Mouse (Mus musculus) skeletal muscle tissue, adult 2 months (tissue): ENCODE data around the gene Lins1.

ENCODE experiments used
- DNase-seq: peaks from one replicate; pipeline ENCODE4 v3.0.0-alpha.2; 2012; ENCODE audit warnings: low read depth, low spot score

Lins1 gene

DNA sequence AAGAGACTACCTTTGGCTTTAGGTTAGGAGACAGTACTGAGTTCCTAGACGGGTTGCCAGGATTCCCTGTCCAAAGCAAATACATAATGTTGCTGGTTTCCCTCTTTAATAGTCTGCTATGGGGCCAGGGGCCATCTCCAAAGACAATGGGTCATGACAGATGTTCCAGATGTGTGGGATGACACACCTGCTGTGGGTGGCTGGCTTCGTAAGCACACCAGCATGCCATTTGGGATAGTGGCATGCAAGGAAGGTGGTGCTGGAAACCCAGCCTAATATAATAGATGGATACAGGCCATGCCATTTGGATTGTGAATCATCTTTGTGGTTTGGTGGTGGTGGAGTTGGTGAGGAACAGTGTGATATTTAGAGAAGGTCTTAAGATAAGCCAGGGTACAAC lies 39.5 kb downstream of the Lins1 start:
- DNase-seq: no peak

DNA sequence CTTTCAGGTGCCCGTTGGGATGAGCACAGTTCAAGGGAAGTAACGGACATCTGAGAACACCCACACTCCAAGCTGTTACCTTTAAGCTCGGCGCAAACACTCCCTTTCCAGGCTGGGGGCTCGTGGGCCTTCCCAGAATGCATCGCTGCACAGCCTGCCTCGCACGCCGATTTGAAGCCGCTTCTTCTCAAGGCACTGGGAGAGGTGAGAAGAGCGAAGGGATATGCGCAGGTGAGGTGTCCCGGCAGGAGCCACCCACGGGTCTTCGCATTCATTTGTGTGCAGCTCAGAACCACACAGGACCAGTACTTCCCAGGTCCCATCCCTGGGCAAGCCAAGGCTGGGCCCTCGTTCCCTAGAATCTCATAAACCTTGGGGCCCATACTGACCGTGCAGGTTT lies 43.7 kb downstream of the Lins1 start:
- DNase-seq: no peak

DNA sequence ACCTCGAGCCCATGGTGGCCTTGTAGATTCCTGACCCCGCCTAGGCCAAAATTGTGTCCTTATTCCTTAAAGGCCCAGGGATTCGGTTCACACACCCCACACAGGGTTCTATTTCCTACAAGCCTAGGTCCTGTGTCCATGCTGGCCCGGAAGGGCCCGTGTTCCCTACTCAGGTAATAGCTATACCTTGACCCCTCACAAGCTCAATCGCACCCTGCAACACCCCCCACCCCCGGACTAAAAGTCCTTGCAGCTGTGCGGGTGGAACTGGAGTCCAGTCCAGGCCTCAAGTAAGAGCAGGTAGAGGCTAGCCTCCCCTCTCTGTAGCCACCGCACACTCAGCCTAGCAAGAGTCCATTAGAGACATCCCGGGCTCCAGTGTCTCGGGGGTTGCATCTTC lies 44.2 kb downstream of the Lins1 start:
- no peak for DNase-seq

DNA sequence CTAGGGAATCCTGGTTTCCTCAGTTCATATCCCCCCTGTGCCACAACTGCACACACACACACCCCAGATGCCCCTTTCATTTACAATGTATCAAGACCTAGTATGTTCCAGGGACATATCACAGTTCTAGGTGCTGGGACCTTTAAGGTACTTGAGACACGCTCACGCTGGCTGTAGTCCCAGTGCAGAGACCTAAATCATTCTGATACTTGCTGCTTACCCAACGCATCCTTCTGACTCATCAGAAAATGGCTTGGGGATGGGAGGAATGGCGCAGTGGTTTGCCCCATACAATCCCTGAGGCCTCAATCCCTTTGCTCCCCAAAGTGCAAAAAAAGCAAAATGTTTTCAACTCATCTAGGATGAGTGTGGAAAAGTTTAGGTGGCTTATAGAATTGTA lies 44.8 kb downstream of the Lins1 start:
- no peak for DNase-seq

DNA sequence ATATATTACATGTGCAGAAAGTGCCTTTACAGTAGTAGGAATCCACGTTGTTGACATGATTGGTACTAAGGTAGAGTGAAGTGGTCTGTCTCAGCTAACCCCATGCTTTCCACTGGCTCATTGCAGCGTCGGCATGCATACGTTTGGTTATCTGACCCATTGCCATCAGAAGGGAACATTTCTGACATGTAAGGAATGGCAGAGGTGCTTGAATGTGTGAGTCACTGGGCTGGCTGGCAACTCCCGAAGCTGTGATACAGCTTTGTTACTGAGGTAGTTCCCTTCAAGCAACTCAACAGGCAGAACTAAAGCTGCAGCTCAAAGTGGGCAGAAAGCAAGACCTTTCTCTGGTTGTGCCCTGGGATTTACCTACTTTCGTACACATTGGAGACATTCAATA lies 45.3 kb downstream of the Lins1 start:
- no peak for DNase-seq

DNA sequence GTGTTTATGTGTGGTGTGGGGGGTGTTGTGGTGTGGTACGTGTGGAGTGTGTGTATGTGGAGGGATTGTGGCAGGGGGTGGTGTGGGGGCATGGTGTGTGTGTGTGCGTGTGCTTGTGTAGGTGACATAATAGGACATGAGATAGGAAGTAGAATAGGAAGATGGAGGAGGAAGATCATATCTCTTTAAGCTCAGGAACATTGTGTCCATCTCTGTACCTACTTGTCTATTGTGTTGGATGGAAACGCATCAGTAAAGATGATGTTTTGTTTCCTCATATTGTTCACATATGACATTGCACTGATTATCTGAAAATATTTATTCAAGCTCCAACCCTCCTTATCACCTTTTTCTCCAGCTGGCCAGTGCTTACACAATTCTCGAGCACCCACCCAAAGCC lies 47.7 kb downstream of the Lins1 start:
- DNase-seq: no peak

DNA sequence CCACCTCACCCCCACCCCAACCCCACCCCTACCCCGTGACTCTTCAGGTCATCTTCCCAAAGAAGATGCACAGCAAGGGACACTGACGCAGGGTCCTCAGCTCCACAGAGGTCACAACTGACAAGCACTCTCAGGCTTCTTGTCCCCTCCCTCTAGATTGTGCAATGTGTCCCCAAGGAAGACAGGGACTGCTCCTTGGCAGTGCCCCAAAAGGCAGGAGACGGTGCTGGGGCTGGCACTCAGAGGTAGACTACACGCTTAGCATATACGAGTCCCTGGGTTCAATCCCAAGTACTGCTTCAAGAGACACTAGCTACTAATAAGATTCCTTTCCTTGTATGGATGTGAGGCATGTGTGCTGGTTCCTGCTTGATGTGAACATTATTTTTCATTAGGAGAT lies 51.3 kb downstream of the Lins1 start:
- no peak for DNase-seq

DNA sequence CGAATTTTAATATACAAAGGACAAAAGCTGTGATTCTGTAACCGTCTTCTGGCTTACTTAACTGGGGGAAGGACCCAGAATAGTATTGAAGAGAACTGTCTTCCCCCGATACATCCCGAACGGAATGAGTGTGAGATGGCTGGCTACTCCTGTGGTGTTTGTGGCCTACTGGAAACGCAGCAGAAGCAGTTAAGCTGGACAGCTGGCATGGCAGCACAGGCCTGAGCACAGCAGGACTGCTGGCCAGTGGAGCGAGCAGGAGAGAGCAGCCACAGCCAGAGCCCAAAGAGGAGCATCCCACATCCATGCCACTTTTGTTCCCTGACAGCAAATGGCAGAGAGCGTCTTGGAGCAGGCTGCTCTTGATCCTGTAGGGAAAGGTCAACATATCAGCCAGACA lies 51.7 kb downstream of the Lins1 start:
- no peak for DNase-seq

DNA sequence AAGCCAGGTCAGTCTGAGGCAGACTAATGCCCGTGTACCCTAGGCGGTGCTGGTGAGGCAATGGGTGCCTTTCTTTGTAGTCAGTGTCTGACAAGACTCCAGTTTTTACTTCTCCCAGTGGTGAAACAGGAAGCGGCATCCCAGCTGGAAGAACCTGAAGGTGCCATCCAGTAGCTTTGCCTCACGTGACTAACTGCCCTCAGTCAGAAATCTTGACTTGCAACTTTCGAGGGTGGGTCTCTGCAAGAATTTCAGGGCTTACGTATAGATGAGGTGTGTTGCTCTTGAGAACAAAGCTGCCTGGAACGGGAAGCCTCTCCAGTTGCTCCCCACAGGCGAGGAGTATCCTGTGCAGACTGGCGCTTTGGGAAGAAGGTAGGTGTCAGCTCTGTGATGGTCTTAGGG lies 53.7 kb downstream of the Lins1 start, which contains the start of gene Cers3:
Gene Cers3 (plus strand): TSS at position 128 of the 405 bp plus-strand sequence.
- DNase-seq: no peak

DNA sequence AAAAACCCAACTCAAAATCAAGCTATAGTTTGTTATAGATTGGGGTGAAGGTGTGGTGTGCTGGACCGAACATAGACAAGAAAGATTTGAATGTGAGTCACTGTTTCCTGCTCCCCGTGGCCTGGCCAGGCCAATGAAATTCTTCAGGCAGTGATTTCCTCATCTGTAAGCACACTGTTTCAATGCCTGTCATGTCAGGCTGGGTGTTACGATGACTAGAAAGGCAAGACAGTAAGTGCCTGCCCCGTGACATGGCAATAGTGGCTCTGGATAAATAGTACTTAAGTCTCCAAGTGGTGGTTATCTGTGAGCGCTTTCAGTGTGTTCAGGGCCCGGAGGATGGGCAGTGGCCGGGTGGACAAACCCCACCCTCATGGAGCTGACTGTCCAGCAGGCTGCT lies 57.3 kb downstream of the Lins1 start:
- DNase-seq: no peak

DNA sequence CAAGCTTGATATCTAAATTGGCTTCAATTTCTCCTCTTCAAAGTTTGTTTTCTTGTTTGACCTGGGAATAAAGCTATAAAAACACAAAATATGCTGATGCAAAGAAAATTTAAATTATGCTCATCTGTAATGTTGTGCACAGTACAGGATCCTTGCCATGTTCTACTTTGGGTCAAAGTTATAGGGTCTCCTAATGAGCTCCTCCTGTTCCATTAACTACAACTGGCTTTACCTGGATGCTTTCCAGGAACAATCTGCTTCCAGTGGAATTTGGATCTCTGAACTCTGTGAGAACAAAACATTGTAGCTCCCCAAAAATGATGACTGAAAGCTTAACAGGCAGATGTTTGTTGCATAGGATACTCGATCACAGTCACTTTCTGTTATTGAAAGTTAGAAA lies 60.3 kb downstream of the Lins1 start:
- DNase-seq: no peak

DNA sequence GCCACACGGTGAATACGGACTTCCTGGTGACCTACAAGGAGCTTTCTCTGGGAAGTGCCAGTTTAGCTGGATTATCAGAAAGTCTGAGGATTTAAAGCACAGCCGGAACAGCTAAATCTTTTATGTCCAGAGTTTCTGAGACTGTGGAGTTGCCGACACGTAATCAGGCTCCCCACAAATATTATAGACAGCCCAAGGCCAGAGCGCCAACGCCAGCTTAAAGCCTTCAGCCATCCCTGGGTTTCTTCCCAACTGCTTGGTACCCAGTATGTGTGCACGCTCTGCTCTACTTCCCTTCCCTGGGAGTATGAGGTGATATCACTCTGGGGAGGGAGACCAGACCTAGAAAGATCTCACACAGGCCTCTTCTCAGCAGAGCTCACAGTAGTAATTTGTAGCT lies 64.1 kb downstream of the Lins1 start:
- DNase-seq: no peak

DNA sequence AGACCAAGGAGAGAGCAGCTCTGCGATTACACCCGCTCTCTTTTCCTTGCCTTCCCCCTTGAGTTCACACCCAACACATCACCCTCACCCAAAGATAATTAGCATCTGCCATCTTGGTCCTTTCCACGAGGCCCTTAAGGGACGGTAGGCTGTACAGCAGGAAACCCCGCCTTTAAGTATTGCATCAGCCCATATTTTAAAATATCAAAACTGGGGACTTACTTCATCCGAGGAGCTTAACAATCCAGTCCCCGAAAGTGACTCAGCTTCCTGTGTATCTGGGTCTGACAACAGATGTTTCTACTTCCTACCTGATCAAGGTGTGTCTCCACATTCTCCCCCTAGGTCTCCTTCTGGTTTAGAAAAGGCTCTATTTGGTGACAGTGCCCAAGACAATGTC lies 65.9 kb downstream of the Lins1 start:
- DNase-seq: no peak
